Mouse (Mus musculus): ENCODE results near the gene Hhipl1.

GRCm38 (mm10) chr12:108333481-108333882, 27.4 kb downstream of the Hhipl1 start:
- TF ChIP-seq CTCF (IDR thresholded peaks at IDR 0.05; ENCODE audit: low read depth), result no peak
- no peak for TF ChIP-seq EP300 (optimal IDR thresholded peaks at IDR 0.05)
